Mouse (Mus musculus): Measurements from ENCODE around the gene Chaf1a. TPM values are rescaled to one million over a fixed set of nuclear protein-coding genes. Genes with fewer than 3 reads are reported as not detected.
A peak's percentile ranks its signal among the peaks of the same experiment; 100 is the strongest.

Chaf1a gene
- polyA plus RNA-seq, 1 experiment from 2014 or later = 6.5 TPM

- Histone ChIP-seq H3K4me2 (ENCODE audit: low read depth, low read length) (no peak overlapping the region), H3K4me1 (ENCODE audit: insufficient read depth) (peaks cover 28% of the 10 kb centered on the region), H3K36me3 (replicated peaks; ENCODE audit: insufficient read depth, low read length) (peaks cover 2% of the 10 kb centered on the region), H3K9ac (replicated peaks) (no peak overlapping the region), H3K4me3 (ENCODE audit: low read depth, low read length) (no peak overlapping the region), H3K9me3 (ENCODE audit: low read length) (no peaks in the 10 kb centered on the region), H3K27me3 (ENCODE audit: insufficient read depth, low read length) (no peaks in the 10 kb centered on the region), H3K27ac (ENCODE audit: low read depth) (peak overlapping the region; percentile 79)
- TF ChIP-seq CTCF (IDR thresholded peaks at IDR 0.05; ENCODE audit: low read depth) = no peak
- TF ChIP-seq EP300 (IDR thresholded peaks at IDR 0.05; ENCODE audit: low read depth) = no peak
- WGBS (ENCODE audit: insufficient replicate concordance) = 48% methylated on average over 10 of the region's 10 CpGs
- no peak for ATAC-seq
- no peak for DNase-seq
These were observed 33.3 kb upstream of the Chaf1a start for GRCm38 (mm10) chr17:56006956-56007355.

DNA sequence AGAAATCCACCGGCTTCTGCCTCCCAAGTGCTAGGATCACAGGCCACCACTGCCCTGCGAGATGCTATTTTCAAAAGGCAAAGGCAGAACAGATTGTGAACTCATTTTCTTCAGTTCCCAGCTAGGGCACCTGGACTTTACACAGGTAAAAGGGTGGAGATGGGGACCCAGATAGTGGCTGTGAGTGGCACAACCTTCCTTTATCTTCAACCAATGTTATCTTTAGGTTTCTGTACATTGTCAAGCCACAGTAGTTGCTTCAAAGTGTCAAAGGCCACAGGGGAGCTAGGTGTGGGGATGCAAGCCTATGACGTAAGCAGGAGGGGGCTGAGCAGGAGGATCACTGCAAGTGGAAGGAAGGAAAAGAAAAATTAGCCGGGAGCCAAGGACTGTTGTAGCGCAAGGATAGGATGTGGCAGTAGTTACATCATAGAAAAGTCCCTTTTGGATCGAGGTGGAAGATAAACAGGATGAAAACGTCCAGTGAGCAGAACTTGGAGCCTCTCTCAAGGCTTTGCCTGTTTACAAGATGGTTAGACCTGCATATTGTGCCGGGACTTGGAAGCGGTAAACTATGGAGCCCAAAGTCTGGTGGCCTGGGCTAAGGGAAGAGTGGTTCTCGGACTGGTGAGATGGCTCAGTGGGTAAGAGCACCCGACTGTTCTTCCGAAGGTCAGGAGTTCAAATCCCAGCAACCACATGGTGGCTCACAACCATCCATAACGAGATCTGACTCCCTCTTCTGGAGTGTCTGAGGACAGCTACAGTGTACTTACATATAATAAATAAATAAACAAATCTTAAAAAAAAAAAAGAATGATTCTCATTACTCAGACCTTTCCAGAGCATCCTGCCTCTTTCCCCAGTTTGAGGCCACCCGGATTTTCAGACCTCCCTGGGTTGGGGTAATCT is 32.5 kb upstream of the Chaf1a start:
- 36% methylated on average over 13 of the region's 14 CpGs for WGBS (ENCODE audit: insufficient replicate concordance)
- peaks cover 28% of the 10 kb centered on the region for H3K4me1 ChIP-seq (ENCODE audit: insufficient read depth)
- H3K9me3 ChIP-seq (ENCODE audit: low read length) = no peaks in the 10 kb centered on the region
- H3K9ac ChIP-seq (replicated peaks) = no peak overlapping the region
- peaks cover 8% of the 10 kb centered on the region for H3K36me3 ChIP-seq (replicated peaks; ENCODE audit: insufficient read depth, low read length)
- peak overlapping the region; percentile 79 for H3K27ac ChIP-seq (ENCODE audit: low read depth)
- DNase-seq = no peak
- TF ChIP-seq CTCF (IDR thresholded peaks at IDR 0.05; ENCODE audit: low read depth) (0 out of 2 replicates have a peak, but pooled peaks have one; percentile 8), EP300 (IDR thresholded peaks at IDR 0.05; ENCODE audit: low read depth) (no peak)
- H3K27me3 ChIP-seq (ENCODE audit: insufficient read depth, low read length) = no peaks in the 10 kb centered on the region
- peak overlapping the region; percentile 98 for H3K4me2 ChIP-seq (ENCODE audit: low read depth, low read length)
- peak; percentile 10 for ATAC-seq
- peak overlapping the region; percentile 79; the same call in 1 of the 2 replicates for H3K4me3 ChIP-seq (ENCODE audit: low read depth, low read length)

- peak; percentile 84 for ATAC-seq
- DNase-seq = peak; percentile 90
- TF ChIP-seq CTCF (IDR thresholded peaks at IDR 0.05; ENCODE audit: low read depth) = no peak
- TF ChIP-seq EP300 (IDR thresholded peaks at IDR 0.05; ENCODE audit: low read depth) = no peak
- Histone ChIP-seq H3K9me3 (ENCODE audit: low read length) (no peaks in the 10 kb centered on the region), H3K27ac (ENCODE audit: low read depth) (peak overlapping the region; percentile 79), H3K4me3 (ENCODE audit: low read depth, low read length) (peak overlapping the region; percentile 79), H3K4me1 (ENCODE audit: insufficient read depth) (peaks cover 28% of the 10 kb centered on the region), H3K9ac (replicated peaks) (peak overlapping the region; percentile 68), H3K27me3 (ENCODE audit: insufficient read depth, low read length) (no peaks in the 10 kb centered on the region), H3K36me3 (replicated peaks; ENCODE audit: insufficient read depth, low read length) (peaks cover 11% of the 10 kb centered on the region), H3K4me2 (ENCODE audit: low read depth, low read length) (peak overlapping the region; percentile 98)
- WGBS (ENCODE audit: insufficient replicate concordance) = 0% methylated on average over 21 of the region's 21 CpGs
These were observed 31.7 kb upstream of the Chaf1a start for GRCm38 (mm10) chr17:56008356-56009087.

DNA sequence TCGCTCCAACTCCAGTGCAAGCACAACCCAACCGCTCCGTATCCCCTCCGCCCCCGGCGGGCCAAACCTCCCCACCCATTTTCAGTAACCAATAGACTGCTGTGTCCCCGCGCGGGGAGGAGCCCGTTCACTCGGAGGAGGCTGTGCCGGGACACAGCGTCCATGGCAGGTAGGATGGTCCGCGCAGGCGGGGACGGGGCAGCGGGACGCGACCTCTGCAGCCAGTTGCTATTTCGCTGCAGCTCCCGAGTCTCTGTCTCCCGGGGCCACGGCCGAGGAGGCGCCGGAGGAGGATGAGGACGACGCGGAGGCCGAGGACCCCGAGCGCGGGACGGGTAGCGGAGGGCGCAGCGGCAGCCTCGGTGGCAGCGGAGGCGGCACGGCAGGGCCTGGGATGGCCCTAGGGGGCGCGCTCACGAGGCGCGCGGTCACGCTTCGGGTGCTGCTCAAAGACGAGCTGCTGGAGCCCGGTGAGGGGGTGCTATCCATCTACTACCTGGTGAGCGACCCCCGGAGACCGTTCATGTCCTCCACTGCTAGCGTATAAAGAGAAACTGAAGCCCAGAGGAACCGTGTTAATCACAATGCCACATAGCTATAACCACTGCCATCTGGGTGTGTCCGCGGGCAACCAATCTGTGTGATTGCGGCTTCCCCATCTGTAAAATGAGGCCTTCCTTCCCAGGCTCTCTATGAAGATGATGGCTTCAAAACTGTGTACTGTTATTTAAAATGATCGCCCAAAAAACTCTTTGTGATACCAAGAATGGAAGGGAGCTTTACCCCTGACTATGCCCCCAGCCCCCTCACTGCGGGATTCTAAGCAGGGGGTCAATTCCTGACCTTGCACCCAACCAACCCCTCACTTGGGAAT is 30.9 kb upstream of the Chaf1a start:
- peak; percentile 87 for ATAC-seq

GRCm38 (mm10) chr17:56009962-56010240 is 30.3 kb upstream of the Chaf1a start:
- DNase-seq = no peak
- Histone ChIP-seq H3K4me1 (ENCODE audit: insufficient read depth) (peaks cover 28% of the 10 kb centered on the region), H3K9me3 (ENCODE audit: low read length) (no peaks in the 10 kb centered on the region), H3K4me2 (ENCODE audit: low read depth, low read length) (peak overlapping the region; percentile 98), H3K36me3 (replicated peaks; ENCODE audit: insufficient read depth, low read length) (peaks cover 11% of the 10 kb centered on the region), H3K4me3 (ENCODE audit: low read depth, low read length) (peak overlapping the region; percentile 79), H3K27me3 (ENCODE audit: insufficient read depth, low read length) (no peaks in the 10 kb centered on the region), H3K27ac (ENCODE audit: low read depth) (no peak overlapping the region), H3K9ac (replicated peaks) (peak overlapping the region; percentile 31; the same call in 1 of the 2 replicates)
- TF ChIP-seq CTCF (IDR thresholded peaks at IDR 0.05; ENCODE audit: low read depth) = 0 out of 2 replicates have a peak, but pooled peaks have one; percentile 1
- TF ChIP-seq EP300 (IDR thresholded peaks at IDR 0.05; ENCODE audit: low read depth) = no peak
- ATAC-seq = no peak
- WGBS (ENCODE audit: insufficient replicate concordance) = 56% methylated on average over 2 of the region's 2 CpGs

More for the DNA sequence above, 30.9 kb upstream of the Chaf1a start:
- H3K4me1 ChIP-seq (ENCODE audit: insufficient read depth) = peaks cover 28% of the 10 kb centered on the region
- WGBS (ENCODE audit: insufficient replicate concordance) = 1% methylated on average over 50 of the region's 62 CpGs
- peak overlapping the region; percentile 98 for H3K4me2 ChIP-seq (ENCODE audit: low read depth, low read length)
- no peaks in the 10 kb centered on the region for H3K27me3 ChIP-seq (ENCODE audit: insufficient read depth, low read length)
- peak overlapping the region; percentile 79 for H3K27ac ChIP-seq (ENCODE audit: low read depth)
- peak overlapping the region; percentile 68 for H3K9ac ChIP-seq (replicated peaks)
- peak overlapping the region; percentile 79 for H3K4me3 ChIP-seq (ENCODE audit: low read depth, low read length)
- DNase-seq = peak; percentile 91
- no peaks in the 10 kb centered on the region for H3K9me3 ChIP-seq (ENCODE audit: low read length)
- TF ChIP-seq EP300 (IDR thresholded peaks at IDR 0.05; ENCODE audit: low read depth) = no peak
- peak; percentile 61 for TF ChIP-seq CTCF (IDR thresholded peaks at IDR 0.05; ENCODE audit: low read depth)
- H3K36me3 ChIP-seq (replicated peaks; ENCODE audit: insufficient read depth, low read length) = peaks cover 11% of the 10 kb centered on the region
